Mouse (Mus musculus) liver, postnatal 0 days (tissue): ENCODE data around the gene Ifne.

Experiments used
- CTCF ChIP-seq: sonication (generic); IDR thresholded peaks from 2 replicates; pipeline ENCODE4 v1.5.1; 2016; ENCODE audit warnings: antibody characterized with exemption, low read depth
- EP300 ChIP-seq: IDR thresholded peaks from 2 replicates; pipeline ENCODE4 v1.6.1; 2016; ENCODE audit warnings: antibody characterized with exemption, low read depth, mild to moderate bottlenecking

- TF ChIP-seq CTCF (no peak), EP300 (no peak)
Observed at GRCm38 (mm10) chr4:88926637-88927036, 46.6 kb upstream of the Ifne start.
